Mouse (Mus musculus): ENCODE data around the gene Hesx1. TPM values are rescaled to one million over a fixed set of nuclear protein-coding genes. Genes with fewer than 3 reads are reported as not detected.
A peak's percentile ranks its signal among the peaks of the same experiment; 100 is the strongest.

Hesx1 gene
- total and polyA plus RNA-seq, 3 experiments = 1.9 to 4.3 (median 3.9) TPM

DNA sequence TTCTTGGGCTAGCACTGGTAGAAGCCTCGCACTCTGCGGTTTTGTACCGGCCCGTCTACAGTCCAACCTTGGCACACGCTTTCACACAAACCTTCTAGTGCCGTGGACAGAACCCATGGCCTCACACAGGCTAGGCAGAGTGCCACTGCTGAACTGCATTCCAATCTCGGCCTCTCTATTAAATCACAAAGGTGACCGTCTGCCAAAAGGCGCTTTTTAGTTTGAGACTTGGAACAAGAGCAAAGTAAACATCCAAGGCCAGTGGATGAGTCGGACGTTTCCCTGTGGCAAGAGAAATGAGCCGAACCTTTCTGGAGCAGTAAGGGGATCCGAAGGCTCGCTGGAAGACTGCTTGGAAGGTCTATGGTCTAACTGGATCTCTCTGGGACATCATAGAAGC, 25.6 kb downstream of the Hesx1 start:
- Histone ChIP-seq H3K27me3 (replicated peaks) (no peaks in the 10 kb centered on the region), H3K79me2 (replicated peaks; ENCODE audit: control insufficient read depth, extremely low read depth, insufficient read depth, poor library complexity, severe bottlenecking) (no peaks in the 10 kb centered on the region), H3K4me2 (ENCODE audit: insufficient read depth, low read depth, poor library complexity, severe bottlenecking) (no peak overlapping the region), H3K36me3 (replicated peaks in 1 of 2; ENCODE audit: control insufficient read depth in 1 of 2, insufficient read depth in 1 of 2, low read length in 1 of 2) (no peaks in the 10 kb centered on the region), H3K9ac (ENCODE audit: insufficient read depth, low read depth) (no peak overlapping the region), H3K9me3 (replicated peaks; ENCODE audit: low read length) (peaks cover 2% of the 10 kb centered on the region), H3K4me1 (ENCODE audit: control insufficient read depth in 1 of 2, insufficient read depth in 2 of 2) (peaks cover 3 to 7% of the 10 kb centered on the region in 2 experiments; a peak in 3 of 4 replicates), H3K4me3 (replicated peaks in 1 of 3; ENCODE audit: low read depth in 2 of 3, low read length in 2 of 3, poor library complexity in 1 of 3) (no peak overlapping the region), H3K27ac (ENCODE audit: insufficient read depth, low read depth) (no peak overlapping the region)
- in situ Hi-C loops (cut with MboI; ENCODE audit: low pct_ligation_motif_present, low pct_unique_long_range_greater_than_20kb, low sequenced_read_pairs) = loop anchor here (25.0 kb wide), 1 partner anchor 533 kb away; no protein-coding TSS in a partner anchor
- dilution Hi-C loops (cut with MboI; ENCODE audit: extremely low pct_ligation_motif_present, extremely low pct_unique_long_range_greater_than_20kb, low sequenced_read_pairs) = no loop called here
- no peak for DNase-seq (ENCODE audit: extremely low read depth)
- TF ChIP-seq MEF2A (IDR thresholded peaks at IDR 0.05; ENCODE audit: borderline replicate concordance, low read depth, low read length) = no peak
- TF ChIP-seq E2F4 (IDR thresholded peaks at IDR 0.05; ENCODE audit: insufficient replicate concordance, low read depth, low read length) = no peak
- no peak for TF ChIP-seq POLR2AphosphoS2 (IDR thresholded peaks at IDR 0.05; ENCODE audit: low read depth, low read length)
- TF ChIP-seq JUN (IDR thresholded peaks at IDR 0.05; ENCODE audit: insufficient read depth, low read depth, low read length) = no peak
- no peak for TF ChIP-seq NELFE (IDR thresholded peaks at IDR 0.05; ENCODE audit: low read depth, low read length)
- no peak for TF ChIP-seq BHLHE40 (IDR thresholded peaks at IDR 0.05; ENCODE audit: low read depth, low read length)
- TF ChIP-seq ETS1 (conservative IDR thresholded peaks at IDR 0.05; ENCODE audit: low read depth, low read length) = no peak
- TF ChIP-seq MAFK (IDR thresholded peaks at IDR 0.05; ENCODE audit: insufficient replicate concordance, low read length) = no peak
- no peak for TF ChIP-seq IRF4 (IDR thresholded peaks at IDR 0.05; ENCODE audit: low read depth, low read length)
- TF ChIP-seq NRF1 (IDR thresholded peaks at IDR 0.05; ENCODE audit: low read depth, low read length) = no peak
- TF ChIP-seq RAD21 (IDR thresholded peaks at IDR 0.05; ENCODE audit: low read depth, low read length) = no peak
- no peak for TF ChIP-seq ZKSCAN1 (IDR thresholded peaks at IDR 0.05; ENCODE audit: borderline replicate concordance, low read depth, low read length)

DNA sequence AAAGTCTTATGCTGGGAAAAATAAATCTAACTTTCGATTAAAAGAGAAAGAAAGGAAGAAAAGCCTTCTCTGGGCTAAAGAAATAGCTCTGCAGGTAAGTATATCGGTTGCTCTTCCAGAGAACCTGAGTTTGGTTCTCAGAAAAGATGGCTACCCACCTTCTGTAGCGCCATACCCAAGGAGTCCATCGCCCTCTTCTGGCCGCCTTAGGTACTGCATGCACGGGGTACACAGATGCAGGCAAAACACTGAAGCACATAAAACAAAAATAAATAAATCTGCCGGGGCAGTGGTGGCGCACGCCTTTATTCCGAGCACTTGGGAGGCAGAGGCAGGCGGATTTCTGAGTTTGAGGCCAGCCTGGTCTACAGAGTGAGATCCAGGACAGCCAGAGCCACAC, 28.7 kb downstream of the Hesx1 start:
- Histone ChIP-seq H3K4me2 (ENCODE audit: insufficient read depth, low read depth, poor library complexity, severe bottlenecking) (no peak overlapping the region), H3K36me3 (replicated peaks in 1 of 2; ENCODE audit: control insufficient read depth in 1 of 2, insufficient read depth in 1 of 2, low read length in 1 of 2) (no peaks in the 10 kb centered on the region), H3K27ac (ENCODE audit: insufficient read depth, low read depth) (no peak overlapping the region), H3K79me2 (replicated peaks; ENCODE audit: control insufficient read depth, extremely low read depth, insufficient read depth, poor library complexity, severe bottlenecking) (no peaks in the 10 kb centered on the region), H3K4me3 (replicated peaks in 1 of 3; ENCODE audit: low read depth in 2 of 3, low read length in 2 of 3, poor library complexity in 1 of 3) (no peak overlapping the region), H3K4me1 (ENCODE audit: control insufficient read depth in 1 of 2, insufficient read depth in 2 of 2) (peaks cover 3 to 5% of the 10 kb centered on the region in 2 experiments; a peak in 2 of 4 replicates), H3K27me3 (replicated peaks) (no peaks in the 10 kb centered on the region), H3K9me3 (replicated peaks; ENCODE audit: low read length) (peaks cover 2% of the 10 kb centered on the region), H3K9ac (ENCODE audit: insufficient read depth, low read depth) (no peak overlapping the region)
- peak; percentile 80 for DNase-seq (ENCODE audit: extremely low read depth)
- dilution Hi-C loops (cut with MboI; ENCODE audit: extremely low pct_ligation_motif_present, extremely low pct_unique_long_range_greater_than_20kb, low sequenced_read_pairs) = no loop called here
- in situ Hi-C loops (cut with MboI; ENCODE audit: low pct_ligation_motif_present, low pct_unique_long_range_greater_than_20kb, low sequenced_read_pairs) = loop anchor here (25.0 kb wide), 1 partner anchor 536 kb away; no protein-coding TSS in a partner anchor
- TF ChIP-seq CHD2 (IDR thresholded peaks at IDR 0.05; ENCODE audit: low read length) (no peak), ELF1 (IDR thresholded peaks at IDR 0.05; ENCODE audit: low read depth, low read length) (no peak), NELFE (IDR thresholded peaks at IDR 0.05; ENCODE audit: low read depth, low read length) (no peak), MEF2A (IDR thresholded peaks at IDR 0.05; ENCODE audit: borderline replicate concordance, low read depth, low read length) (no peak), SMC3 (IDR thresholded peaks at IDR 0.05; ENCODE audit: low read depth, low read length) (peak; percentile 81), RCOR1 (conservative IDR thresholded peaks at IDR 0.05; ENCODE audit: low read depth, low read length) (no peak), SIN3A (IDR thresholded peaks at IDR 0.05; ENCODE audit: low read length) (no peak), ZMIZ1 (IDR thresholded peaks at IDR 0.05; ENCODE audit: low read depth, low read length) (no peak), MAZ (IDR thresholded peaks at IDR 0.05; ENCODE audit: low read depth, low read length) (no peak), MAFK (IDR thresholded peaks at IDR 0.05; ENCODE audit: insufficient replicate concordance, low read length) (no peak), RAD21 (IDR thresholded peaks at IDR 0.05; ENCODE audit: low read depth, low read length) (peak; percentile 87), TBP (conservative IDR thresholded peaks at IDR 0.05; ENCODE audit: low read depth, low read length) (no peak), MAX (IDR thresholded peaks at IDR 0.05; ENCODE audit: low read length) (no peak), ZC3H11A (IDR thresholded peaks at IDR 0.05; ENCODE audit: low read depth, low read length) (peak; percentile 8; the same call in 1 of the 2 replicates), TCF12 (IDR thresholded peaks at IDR 0.05; ENCODE audit: low read depth, low read length) (no peak), CTCF (conservative IDR thresholded peaks at IDR 0.05 in 1 of 2, IDR thresholded peaks at IDR 0.05 in 1 of 2; ENCODE audit: low read depth in 2 of 2, low read length in 2 of 2) (peak; percentile 86 to 89), EP300 (IDR thresholded peaks at IDR 0.05; ENCODE audit: low read length) (no peak), USF1 (IDR thresholded peaks at IDR 0.05; ENCODE audit: low read depth, low read length) (no peak), BHLHE40 (IDR thresholded peaks at IDR 0.05; ENCODE audit: low read depth, low read length) (no peak), POLR2A (IDR thresholded peaks at IDR 0.05; ENCODE audit: low read depth, low read length) (no peak), PAX5 (IDR thresholded peaks at IDR 0.05; ENCODE audit: low read length) (no peak), JUND (conservative IDR thresholded peaks at IDR 0.05; ENCODE audit: low read depth, low read length) (no peak), MXI1 (IDR thresholded peaks at IDR 0.05; ENCODE audit: low read depth, low read length) (no peak), JUN (IDR thresholded peaks at IDR 0.05; ENCODE audit: insufficient read depth, low read depth, low read length) (no peak), HCFC1 (IDR thresholded peaks at IDR 0.05; ENCODE audit: low read depth, low read length) (no peak)
